Mouse (Mus musculus): ENCODE measurements around the gene Lmtk2.
A peak's percentile ranks its signal among the peaks of the same experiment; 100 is the strongest.

Gene Lmtk2

GRCm38 (mm10) chr5:144100149-144100935 is at the start of gene Lmtk2:
Gene Lmtk2 (plus strand): TSS chr5:144100436.
- DNase-seq = peak; percentile 97

- DNase-seq = no peak
Observed at GRCm38 (mm10) chr5:144051268-144051667, 49.0 kb upstream of the Lmtk2 start.

GRCm38 (mm10) chr5:144053450-144053849 is 46.8 kb upstream of the Lmtk2 start:
- no peak for DNase-seq

- no peak for DNase-seq
Observed at GRCm38 (mm10) chr5:144054340-144054739, 45.9 kb upstream of the Lmtk2 start.

- no peak for DNase-seq
Observed at GRCm38 (mm10) chr5:144064093-144064492, 36.1 kb upstream of the Lmtk2 start.

GRCm38 (mm10) chr5:144066036-144066435 is 34.2 kb upstream of the Lmtk2 start:
- no peak for DNase-seq

- no peak for DNase-seq
Observed at GRCm38 (mm10) chr5:144070064-144070463, 30.2 kb upstream of the Lmtk2 start.

- no peak for DNase-seq
Observed at GRCm38 (mm10) chr5:144071249-144071648, 29.0 kb upstream of the Lmtk2 start.

GRCm38 (mm10) chr5:144077541-144077940 is 22.7 kb upstream of the Lmtk2 start:
- no peak for DNase-seq

- DNase-seq = no peak
Observed at GRCm38 (mm10) chr5:144080886-144081285, 19.4 kb upstream of the Lmtk2 start.

GRCm38 (mm10) chr5:144082006-144082405 is 18.2 kb upstream of the Lmtk2 start:
- no peak for DNase-seq

GRCm38 (mm10) chr5:144083521-144083920 is 16.7 kb upstream of the Lmtk2 start:
- no peak for DNase-seq

- DNase-seq = no peak
Observed at GRCm38 (mm10) chr5:144084271-144084670, 16.0 kb upstream of the Lmtk2 start.

GRCm38 (mm10) chr5:144085696-144086095 is 14.5 kb upstream of the Lmtk2 start:
- DNase-seq = no peak

GRCm38 (mm10) chr5:144086494-144086893 is 13.7 kb upstream of the Lmtk2 start:
- DNase-seq = no peak

- DNase-seq = no peak
Observed at GRCm38 (mm10) chr5:144088354-144088753, 11.9 kb upstream of the Lmtk2 start.

- DNase-seq = no peak
Observed at GRCm38 (mm10) chr5:144095461-144095970, 4.7 kb upstream of the Lmtk2 start.

GRCm38 (mm10) chr5:144097902-144098639 is 2.2 kb upstream of the Lmtk2 start:
- no peak for DNase-seq

GRCm38 (mm10) chr5:144098640-144098929 is 1.7 kb upstream of the Lmtk2 start:
- DNase-seq = no peak

- no peak for DNase-seq
Observed at GRCm38 (mm10) chr5:144100948-144101347, 712 bp downstream of the Lmtk2 start.

GRCm38 (mm10) chr5:144105070-144105469 is 4.8 kb downstream of the Lmtk2 start:
- DNase-seq = no peak

- DNase-seq = no peak
Observed at GRCm38 (mm10) chr5:144105471-144106129, 5.4 kb downstream of the Lmtk2 start.

GRCm38 (mm10) chr5:144106130-144106510 is 5.9 kb downstream of the Lmtk2 start:
- no peak for DNase-seq

- DNase-seq = no peak
Observed at GRCm38 (mm10) chr5:144109201-144109600, 9.0 kb downstream of the Lmtk2 start.

All from cerebellum, adult 11 months (tissue).